Mouse (Mus musculus): ENCODE data around the gene Prrg2.

DNA sequence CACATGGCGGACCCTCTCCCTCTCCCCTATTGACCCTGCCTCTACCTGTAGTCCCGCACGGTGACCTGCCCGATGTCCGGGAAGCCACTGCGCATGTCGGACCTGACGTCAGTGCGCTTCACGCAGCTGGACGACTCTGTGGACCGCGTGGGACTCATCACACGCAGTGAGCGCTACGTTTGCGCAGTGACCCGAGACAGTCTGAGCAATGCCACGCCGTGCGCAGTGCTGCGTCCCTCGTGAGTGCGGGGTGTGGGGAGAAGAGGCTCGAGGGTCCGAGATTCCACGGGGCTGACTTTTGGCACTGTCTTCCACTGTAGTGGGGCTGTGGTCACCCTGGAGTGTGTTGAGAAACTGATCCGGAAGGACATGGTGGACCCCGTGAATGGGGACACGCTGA is 14.0 kb upstream of the Prrg2 start:
- no peak for TF ChIP-seq CTCF (IDR thresholded peaks at IDR 0.05; ENCODE audit: extremely low read depth, insufficient read length, insufficient replicate concordance, low read depth, low read length)
- TF ChIP-seq POLR2A (IDR thresholded peaks at IDR 0.05; ENCODE audit: low read depth, low read length), result no peak
